20 mouse cellular contexts compared by ENCODE assay signal in the genomic region with DNA sequence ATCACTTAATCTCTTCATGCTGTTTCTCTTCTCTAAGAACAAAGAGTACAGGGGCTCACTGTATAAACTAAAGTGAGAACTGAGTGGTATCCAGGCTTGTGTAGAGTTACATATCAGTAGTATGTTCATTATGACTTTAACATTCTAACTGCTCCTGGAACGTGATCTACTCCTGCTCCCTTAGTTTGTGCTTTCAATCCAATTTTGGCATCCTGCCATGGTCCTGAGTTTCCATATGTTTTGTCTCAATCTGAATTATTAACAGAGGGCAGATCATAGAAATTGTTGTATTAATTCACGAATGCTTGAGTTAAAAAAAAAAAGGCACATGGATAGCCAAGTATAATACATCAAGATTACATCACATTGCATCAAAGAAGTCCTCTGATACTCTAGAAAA.
DNase-seq lines count a peak whose midpoint lies in the region; ATAC-seq and TF ChIP-seq lines count a peak whose summit lies in the region.
"Had no signal": no experiment of that assay in that cellular context is flagged by ENCODE, and none has a peak within 500 bp of the region (broad histone marks: within the 10 kb centered on the region; RNA-seq: fewer than 3 reads in every experiment).

No protein-coding gene starts in this region.

- H3K4me2 ChIP-seq in limb, embryonic 14.5 days (replicated peaks; ENCODE audit: low read depth, low read length, severe bottlenecking), result no peak overlapping the region
- no peak overlapping the region for H3K4me2 ChIP-seq in lung, postnatal 0 days (replicated peaks; ENCODE audit: low read depth, low read length)
- H3K4me2 ChIP-seq: embryonic facial prominence, embryonic 15.5 days; heart, embryonic 13.5 days; hindbrain, embryonic 15.5 days had no signal

- peak; percentile 3 to 5 for DNase-seq in cerebellum, postnatal 14 days
- no peak for DNase-seq in cerebellum, postnatal 25 days
- DNase-seq in limb, embryonic 14.5 days (ENCODE audit: low spot score), result peak; percentile 39
- no peak for DNase-seq in limb, embryonic 10.5 days (ENCODE audit: low spot score)
- peak; percentile 5 for DNase-seq in lung, postnatal 0 days (ENCODE audit: low spot score)
- no peak for DNase-seq in lung, postnatal 10 days
- peak; percentile 6 for DNase-seq in NIH3T3 (ENCODE audit: low read depth)
- no peak for DNase-seq in kidney, postnatal 14 days
- DNase-seq: adrenal gland, postnatal 25 days; cerebellum, adult 9-11 months; gastrocnemius, postnatal 36 days; heart, adult 11 months; heart, postnatal 36 days had no signal

- no peaks in the 10 kb centered on the region for H3K36me3 ChIP-seq in limb, embryonic 14.5 days (ENCODE audit: control insufficient read depth, insufficient read depth, low read length)
- no peaks in the 10 kb centered on the region for H3K36me3 ChIP-seq in limb, embryonic 10.5 days
- H3K36me3 ChIP-seq in lung, postnatal 0 days (ENCODE audit: insufficient read depth, low read length), result no peaks in the 10 kb centered on the region
- H3K36me3 ChIP-seq: embryonic facial prominence, embryonic 15.5 days; forebrain, embryonic 10.5 days; heart, embryonic 13.5 days; hindbrain, embryonic 15.5 days had no signal

- no peak for TF ChIP-seq POLR2A in limb, embryonic 14.5 days (IDR thresholded peaks at IDR 0.05; ENCODE audit: borderline replicate concordance, extremely low read depth, insufficient read depth, insufficient read length)

- ATAC-seq in limb, embryonic 14.5 days (ENCODE audit: low FRiP score, low read depth), result no peak; the same call in 1 of the 2 replicates
- no peak for ATAC-seq in lung, postnatal 0 days
- ATAC-seq: forebrain, embryonic 14.5 days had no signal

- no peaks in the 10 kb centered on the region for H3K9me3 ChIP-seq in limb, embryonic 14.5 days (ENCODE audit: control insufficient read depth, low read length)
- no peaks in the 10 kb centered on the region for H3K9me3 ChIP-seq in limb, embryonic 10.5 days (replicated peaks)
- no peaks in the 10 kb centered on the region for H3K9me3 ChIP-seq in lung, postnatal 0 days (ENCODE audit: low read length)
- H3K9me3 ChIP-seq: embryonic facial prominence, embryonic 15.5 days; forebrain, embryonic 10.5 days; heart, embryonic 13.5 days; hindbrain, embryonic 15.5 days had no signal

- TF ChIP-seq EP300 in lung, postnatal 0 days (IDR thresholded peaks at IDR 0.05), result no peak

- no peak overlapping the region for H3K4me3 ChIP-seq in limb, embryonic 14.5 days (replicated peaks; ENCODE audit: low read length)
- H3K4me3 ChIP-seq in limb, embryonic 10.5 days, result no peak overlapping the region
- no peak overlapping the region for H3K4me3 ChIP-seq in lung, postnatal 0 days (ENCODE audit: low read depth, low read length)
- H3K4me3 ChIP-seq: embryonic facial prominence, embryonic 15.5 days; erythroblast, embryonic 14.5 days; forebrain, embryonic 10.5 days; heart, embryonic 13.5 days; hindbrain, embryonic 15.5 days had no signal

- TF ChIP-seq CTCF in lung, postnatal 0 days (IDR thresholded peaks at IDR 0.05), result no peak

- no peaks in the 10 kb centered on the region for H3K27me3 ChIP-seq in limb, embryonic 14.5 days (ENCODE audit: control insufficient read depth, insufficient read depth, low read length)
- H3K27me3 ChIP-seq in limb, embryonic 10.5 days (ENCODE audit: low read depth, poor library complexity, severe bottlenecking), result no peaks in the 10 kb centered on the region
- no peaks in the 10 kb centered on the region for H3K27me3 ChIP-seq in lung, postnatal 0 days (replicated peaks; ENCODE audit: insufficient read depth, low read length)
- H3K27me3 ChIP-seq: CH12.LX; embryonic facial prominence, embryonic 15.5 days; heart, embryonic 13.5 days; hindbrain, embryonic 15.5 days had no signal

- H3K27ac ChIP-seq in limb, embryonic 14.5 days (replicated peaks; ENCODE audit: low read depth, low read length), result no peak overlapping the region
- no peak overlapping the region for H3K27ac ChIP-seq in limb, embryonic 10.5 days
- H3K27ac ChIP-seq in lung, postnatal 0 days (ENCODE audit: low read length), result no peak overlapping the region
- H3K27ac ChIP-seq: embryonic facial prominence, embryonic 15.5 days; forebrain, embryonic 10.5 days; heart, embryonic 13.5 days; hindbrain, embryonic 15.5 days had no signal

- H3K9ac ChIP-seq in limb, embryonic 14.5 days (ENCODE audit: low read depth, low read length, severe bottlenecking), result no peak overlapping the region
- H3K9ac ChIP-seq in lung, postnatal 0 days (replicated peaks; ENCODE audit: low read depth), result no peak overlapping the region
- H3K9ac ChIP-seq: embryonic facial prominence, embryonic 15.5 days; heart, embryonic 13.5 days; hindbrain, embryonic 15.5 days had no signal

- 28% methylated on average over 2 of the region's 2 CpGs for WGBS in limb, embryonic 14.5 days
- WGBS in limb, embryonic 10.5 days, result 85% methylated on average over 2 of the region's 2 CpGs
- WGBS in lung, postnatal 0 days, result 29% methylated on average over 2 of the region's 2 CpGs

- H3K4me1 ChIP-seq in limb, embryonic 14.5 days (ENCODE audit: control insufficient read depth, insufficient read depth, low read length), result no peaks in the 10 kb centered on the region
- no peaks in the 10 kb centered on the region for H3K4me1 ChIP-seq in limb, embryonic 10.5 days
- no peaks in the 10 kb centered on the region for H3K4me1 ChIP-seq in lung, postnatal 0 days (ENCODE audit: insufficient read depth, low read depth, low read length)
- H3K4me1 ChIP-seq: embryonic facial prominence, embryonic 15.5 days; forebrain, embryonic 10.5 days; heart, embryonic 13.5 days; hindbrain, embryonic 15.5 days had no signal

Comparison
In these comparisons a context has a peak if more than half of its experiments do, and no peak if none do; other contexts are left out.
1. DNase-seq: peak in cerebellum, postnatal 14 days (2 of 2), limb, embryonic 14.5 days (single experiment), lung, postnatal 0 days (single experiment) and NIH3T3 (single experiment); none in cerebellum, postnatal 25 days (0 of 2), limb, embryonic 10.5 days (single experiment), lung, postnatal 10 days (single experiment) and kidney, postnatal 14 days (single experiment).